In the genomic region with DNA sequence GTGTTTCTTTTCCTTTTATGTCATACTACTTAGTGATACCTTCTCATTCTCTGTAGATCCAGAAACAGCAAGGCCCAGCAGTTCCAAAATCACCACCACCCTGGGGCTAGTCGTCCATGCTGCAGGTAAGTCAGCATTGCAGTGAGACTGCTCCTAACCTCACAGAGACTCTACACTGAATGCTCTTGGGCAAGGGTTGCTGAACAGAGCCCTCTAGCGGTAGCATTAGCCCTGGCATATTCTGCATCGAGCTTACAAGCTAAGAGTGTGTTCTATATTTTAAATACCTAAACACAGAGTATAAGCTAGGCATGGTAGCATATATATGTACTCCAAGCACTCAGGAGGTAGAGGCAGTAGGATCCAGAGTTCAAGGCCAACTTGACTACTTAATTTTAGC, we compare ENCODE assay signal across 8 mouse cellular contexts. TPM values are rescaled to one million over a fixed set of nuclear protein-coding genes. Genes with fewer than 3 reads are reported as not detected.
A peak's percentile ranks its signal among the peaks of the same experiment; 100 is the strongest.
DNase-seq lines count a peak whose midpoint lies in the region; ATAC-seq and TF ChIP-seq lines count a peak whose summit lies in the region.

No protein-coding gene starts in this region.

- 13% methylated on average over 3 of the region's 3 CpGs for WGBS in hindbrain, postnatal 0 days
- WGBS in limb, embryonic 10.5 days = 29% methylated on average over 3 of the region's 3 CpGs

- H3K27me3 ChIP-seq in hindbrain, postnatal 0 days (ENCODE audit: insufficient read depth, low read length) = no peaks in the 10 kb centered on the region
- no peaks in the 10 kb centered on the region for H3K27me3 ChIP-seq in limb, embryonic 10.5 days (ENCODE audit: low read depth, poor library complexity, severe bottlenecking)

- DNase-seq in left cerebral cortex, adult 11 months (ENCODE audit: low spot score) = peak; percentile 27
- DNase-seq in left cerebral cortex, adult 8-10 months (ENCODE audit: low spot score in 2 of 2) = no peak
- peak; percentile 64 for DNase-seq in R1 (ENCODE audit: low read depth, low spot score)
- peak; percentile 58 to 68 for DNase-seq in cerebellum, postnatal 36 days
- peak; percentile 81 for DNase-seq in hindbrain, postnatal 0 days (ENCODE audit: low spot score)
- DNase-seq in limb, embryonic 10.5 days (ENCODE audit: low spot score) = peak; percentile 45
- DNase-seq in natural killer cell, adult 2 months (ENCODE audit: low spot score in 2 of 2) = peak; percentile 6 to 8
- no peak for DNase-seq in ovary, adult 18-20 months (ENCODE audit: low spot score)

- no peak overlapping the region for H3K27ac ChIP-seq in hindbrain, postnatal 0 days
- no peak overlapping the region for H3K27ac ChIP-seq in limb, embryonic 10.5 days

- H3K9me3 ChIP-seq in hindbrain, postnatal 0 days (ENCODE audit: low read length) = no peaks in the 10 kb centered on the region
- H3K9me3 ChIP-seq in limb, embryonic 10.5 days (replicated peaks) = no peaks in the 10 kb centered on the region

- ATAC-seq in hindbrain, postnatal 0 days = 0 out of 2 replicates have a peak, but pooled peaks have one; percentile 51

- H3K4me1 ChIP-seq in hindbrain, postnatal 0 days (ENCODE audit: insufficient read depth, low read length) = no peaks in the 10 kb centered on the region
- no peaks in the 10 kb centered on the region for H3K4me1 ChIP-seq in limb, embryonic 10.5 days

- peaks cover 25% of the 10 kb centered on the region; the same call in 1 of the 2 replicates for H3K36me3 ChIP-seq in hindbrain, postnatal 0 days (ENCODE audit: insufficient read depth, low read length)
- peaks cover 53% of the 10 kb centered on the region for H3K36me3 ChIP-seq in limb, embryonic 10.5 days

- no peak overlapping the region for H3K4me2 ChIP-seq in hindbrain, postnatal 0 days (ENCODE audit: low read depth, low read length)

- H3K4me3 ChIP-seq in hindbrain, postnatal 0 days (ENCODE audit: low read length) = no peak overlapping the region
- H3K4me3 ChIP-seq in limb, embryonic 10.5 days = no peak overlapping the region

- TF ChIP-seq CTCF in hindbrain, postnatal 0 days (IDR thresholded peaks at IDR 0.05; ENCODE audit: low read depth) = peak; percentile 83

- H3K9ac ChIP-seq in hindbrain, postnatal 0 days (replicated peaks; ENCODE audit: low read length) = no peak overlapping the region

RNA-seq across cellular contexts. Expression of a gene that starts 19.2 kb away (rescaled TPM):
- 1 to 10 TPM; 3.6 to 7.8 (median 5.6) TPM for total RNA-seq in left cerebral cortex, adult 8-10 months (2022)
- 7.1 and 9.8 TPM in 2 replicates for total RNA-seq in hindbrain, postnatal 0 days (2014; rRNA removed)
- polyA plus RNA-seq in hindbrain, postnatal 0 days (2015; fragmentation: Nextera tagmentation; extraction: Ambion mirVana) = 6.6 and 7.2 TPM in 2 replicates
- polyA plus RNA-seq in limb, embryonic 10.5 days (2016; fragmentation: Nextera tagmentation; extraction: Ambion mirVana) = 0.13 TPM in 2 replicates

RNA-seq across cellular contexts. Expression of a gene that starts 29.0 kb away (rescaled TPM):
- total RNA-seq in left cerebral cortex, adult 8-10 months (2022) = 10 to 100 TPM; 24.8 to 52.7 (median 38.4) TPM
- 62.1 and 95.6 TPM in 2 replicates for total RNA-seq in hindbrain, postnatal 0 days (2014; rRNA removed)
- polyA plus RNA-seq in hindbrain, postnatal 0 days (2015; fragmentation: Nextera tagmentation; extraction: Ambion mirVana) = 278 and 295 TPM in 2 replicates
- 520 and 554 TPM in 2 replicates for polyA plus RNA-seq in limb, embryonic 10.5 days (2016; fragmentation: Nextera tagmentation; extraction: Ambion mirVana)

RNA-seq across cellular contexts. Expression of a gene that starts 29.5 kb away (rescaled TPM):
- 10 to 100 TPM; 34.7 to 40.3 (median 37.8) TPM for total RNA-seq in left cerebral cortex, adult 8-10 months (2022)
- total RNA-seq in hindbrain, postnatal 0 days (2014; rRNA removed) = 19.4 and 33.1 TPM in 2 replicates
- polyA plus RNA-seq in hindbrain, postnatal 0 days (2015; fragmentation: Nextera tagmentation; extraction: Ambion mirVana) = 17.7 and 17.8 TPM in 2 replicates
- 24.7 and 26.0 TPM in 2 replicates for polyA plus RNA-seq in limb, embryonic 10.5 days (2016; fragmentation: Nextera tagmentation; extraction: Ambion mirVana)

Comparison
In these comparisons a context has a peak if more than half of its experiments do, and no peak if none do; other contexts are left out.
1. DNase-seq: peak in left cerebral cortex, adult 11 months (single experiment), R1 (single experiment), cerebellum, postnatal 36 days (2 of 2), hindbrain, postnatal 0 days (single experiment), limb, embryonic 10.5 days (single experiment) and natural killer cell, adult 2 months (2 of 2); none in left cerebral cortex, adult 8-10 months (0 of 2) and ovary, adult 18-20 months (single experiment).